Mouse (Mus musculus): ENCODE data around the gene Dcaf12l2. TPM values are rescaled to one million over a fixed set of nuclear protein-coding genes. Genes with fewer than 3 reads are reported as not detected.

Gene Dcaf12l2
- 1.1 and 1.2 TPM in 2 replicates for polyA plus RNA-seq (2015; fragmentation: Nextera tagmentation; extraction: Ambion mirVana)

- no peaks in the 10 kb centered on the region for H3K4me1 ChIP-seq (replicated peaks)
- WGBS = 25% methylated on average over 54 of the region's 57 CpGs
- H3K27ac ChIP-seq = no peak within 1 kb of the TSS
- no peaks in the 10 kb centered on the region for H3K36me3 ChIP-seq
- H3K9me3 ChIP-seq = no peaks in the 10 kb centered on the region
- peak within 1 kb of the TSS; percentile 57 for H3K9ac ChIP-seq (replicated peaks)
- no peaks in the 10 kb centered on the region for H3K27me3 ChIP-seq
- peak within 1 kb of the TSS; percentile 69 for H3K4me2 ChIP-seq (replicated peaks)
- ATAC-seq = peak; percentile 90
- H3K4me3 ChIP-seq (replicated peaks) = peak within 1 kb of the TSS; percentile 53
Measured at GRCm38 (mm10) chrX:44367646-44368521, at the start of gene Dcaf12l2. Gene Dcaf12l2, minus strand, starts transcription at chrX:44368342.

DNA sequence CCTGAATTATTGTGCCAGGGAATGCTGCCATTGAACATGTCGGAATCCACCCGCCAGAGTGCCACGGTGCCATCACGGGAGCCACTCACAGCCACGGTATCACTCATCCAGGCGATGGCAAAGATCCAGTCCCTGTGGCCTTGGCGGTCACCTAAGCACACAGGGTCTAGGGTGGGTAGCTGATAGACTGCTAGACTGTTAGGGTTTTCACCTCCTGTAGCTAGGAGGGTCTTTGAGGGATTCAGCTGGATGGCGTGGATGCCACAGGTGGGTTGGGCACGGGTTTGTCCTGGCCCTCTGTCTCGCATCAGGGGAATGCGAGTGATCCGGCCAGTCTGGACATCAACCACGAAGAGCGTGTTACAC, 879 bp downstream of the Dcaf12l2 start:
- Histone ChIP-seq H3K9ac (replicated peaks) (no peak overlapping the region), H3K9me3 (no peaks in the 10 kb centered on the region), H3K4me1 (replicated peaks) (no peaks in the 10 kb centered on the region), H3K4me3 (replicated peaks) (peak overlapping the region; percentile 53), H3K27me3 (no peaks in the 10 kb centered on the region), H3K4me2 (replicated peaks) (peak overlapping the region; percentile 69), H3K27ac (no peak overlapping the region), H3K36me3 (no peaks in the 10 kb centered on the region)
- WGBS = 72% methylated on average over 14 of the region's 14 CpGs
- peak; percentile 53 for ATAC-seq

Data from midbrain, embryonic 13.5 days (tissue).